Mouse (Mus musculus) olfactory bulb, adult 2 months (tissue): ENCODE data around the gene Fbrsl1.

Source experiments
- CTCF ChIP-seq: fragments of 200-500 bp; IDR thresholded peaks from 2 replicates; pipeline ENCODE4 v1.5.1; 2012; ENCODE audit warnings: low read depth, mild to moderate bottlenecking, low read length, moderate library complexity; ENCODE audit not compliant: insufficient read depth
- POLR2A ChIP-seq: fragments of 200-500 bp; IDR thresholded peaks from 2 replicates; pipeline ENCODE4 v1.6.1; 2012; ENCODE audit warnings: mild to moderate bottlenecking, low read depth, low read length, moderate library complexity; ENCODE audit not compliant: insufficient read depth

DNA sequence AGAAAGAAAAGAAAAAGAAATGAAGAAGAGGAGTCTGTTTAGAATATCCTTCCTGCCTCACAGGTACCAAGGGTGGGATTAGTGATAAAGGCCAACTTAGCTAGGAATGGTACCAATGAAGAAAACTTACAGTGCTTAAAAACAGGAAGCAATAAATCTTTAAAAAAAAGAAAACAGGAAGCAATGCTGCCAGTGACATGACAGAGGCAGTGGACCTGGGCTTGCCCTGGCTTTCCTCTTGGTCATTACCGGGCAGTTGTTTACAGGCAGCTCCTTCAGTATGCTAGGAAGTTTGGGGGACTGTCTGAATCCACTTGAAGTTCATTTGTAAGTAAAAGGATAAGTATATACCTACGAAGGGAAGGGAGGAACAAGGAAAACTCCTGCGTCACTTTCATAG lies 117.8 kb downstream of the Fbrsl1 start:
- TF ChIP-seq CTCF (no peak), POLR2A (no peak)
